Mouse (Mus musculus): ENCODE measurements at regions not wholly inside any gene's neighbourhood (a gene's known extent, or its start where the extent isn't known, plus 50 kb on each side); places are given as distances from the start of the nearest gene placed in this dataset.

GRCm38 (mm10) chr17:15204524-15204923 is 163.2 kb upstream of the Gm3448 start:
- no peak for TF ChIP-seq MYC (IDR thresholded peaks at IDR 0.05; ENCODE audit: low read depth, low read length)
- TF ChIP-seq CTCF (conservative IDR thresholded peaks at IDR 0.05 in 1 of 2, IDR thresholded peaks at IDR 0.05 in 1 of 2; ENCODE audit: low read depth in 2 of 2, low read length in 2 of 2): no peak
- no peak for TF ChIP-seq EP300 (IDR thresholded peaks at IDR 0.05; ENCODE audit: low read length)
- TF ChIP-seq MAX (IDR thresholded peaks at IDR 0.05; ENCODE audit: low read length): no peak
- no peak for TF ChIP-seq NRF1 (IDR thresholded peaks at IDR 0.05; ENCODE audit: low read depth, low read length)
- no peak for TF ChIP-seq ZMIZ1 (IDR thresholded peaks at IDR 0.05; ENCODE audit: low read depth, low read length)
- TF ChIP-seq POLR2AphosphoS2 (IDR thresholded peaks at IDR 0.05; ENCODE audit: low read depth, low read length): no peak
- TF ChIP-seq ELF1 (IDR thresholded peaks at IDR 0.05; ENCODE audit: low read depth, low read length): no peak
- no peak for TF ChIP-seq POLR2A (IDR thresholded peaks at IDR 0.05; ENCODE audit: low read depth, low read length)
- no peak for TF ChIP-seq USF1 (IDR thresholded peaks at IDR 0.05; ENCODE audit: low read depth, low read length)
- TF ChIP-seq CHD2 (IDR thresholded peaks at IDR 0.05; ENCODE audit: low read length): no peak
- TF ChIP-seq MAFK (IDR thresholded peaks at IDR 0.05; ENCODE audit: insufficient replicate concordance, low read length): no peak
- TF ChIP-seq HCFC1 (IDR thresholded peaks at IDR 0.05; ENCODE audit: low read depth, low read length): no peak

All from CH12.LX (cell line).